Mouse (Mus musculus): ENCODE measurements at regions not wholly inside any gene's neighbourhood (a gene's known extent, or its start where the extent isn't known, plus 50 kb on each side); places are given as distances from the start of the nearest gene placed in this dataset.
"Not testable (repeated sequence)": the region's sequence is repeated elsewhere in the genome, so short reads cannot be mapped to it uniquely, and the experiment has no call there.

DNA sequence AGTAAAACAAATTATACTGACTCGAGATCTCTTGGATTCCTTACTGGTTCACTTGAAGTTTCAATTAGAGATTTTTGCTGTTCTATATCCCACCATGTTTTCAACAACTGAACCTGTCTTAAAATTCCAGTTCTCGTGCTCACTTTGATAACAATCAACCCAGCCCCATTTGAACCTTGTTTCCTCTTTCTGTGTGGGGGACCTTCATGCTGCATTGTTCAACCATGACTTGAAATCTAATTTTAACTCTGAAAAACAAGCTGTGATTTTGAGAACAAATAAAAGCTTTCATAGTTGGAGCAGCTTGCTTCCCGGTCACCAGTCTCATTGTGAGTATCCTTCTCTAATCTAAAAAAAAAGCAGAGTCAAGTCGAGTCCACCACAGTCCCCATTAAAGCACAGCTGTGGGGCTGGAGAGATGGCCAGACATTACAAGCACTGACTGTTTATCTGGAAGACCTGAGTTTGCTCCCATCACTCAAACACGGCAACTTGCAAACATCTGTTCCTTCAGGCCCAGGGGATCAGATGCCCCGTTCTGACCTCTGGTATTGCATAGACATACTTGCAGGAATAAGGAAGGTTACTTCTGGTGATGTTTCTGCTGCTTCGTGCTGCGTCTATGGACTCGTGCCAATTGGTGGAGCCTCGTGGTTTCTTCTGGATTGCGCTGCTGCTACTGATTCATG lies 251.7 kb downstream of the Diras2 start:
- intact Hi-C loops (cut with DNase I), result loop anchor here (5.0 kb wide), 2 partner anchors 258 to 348 kb away; no protein-coding TSS in a partner anchor
- no peak for DNase-seq

DNA sequence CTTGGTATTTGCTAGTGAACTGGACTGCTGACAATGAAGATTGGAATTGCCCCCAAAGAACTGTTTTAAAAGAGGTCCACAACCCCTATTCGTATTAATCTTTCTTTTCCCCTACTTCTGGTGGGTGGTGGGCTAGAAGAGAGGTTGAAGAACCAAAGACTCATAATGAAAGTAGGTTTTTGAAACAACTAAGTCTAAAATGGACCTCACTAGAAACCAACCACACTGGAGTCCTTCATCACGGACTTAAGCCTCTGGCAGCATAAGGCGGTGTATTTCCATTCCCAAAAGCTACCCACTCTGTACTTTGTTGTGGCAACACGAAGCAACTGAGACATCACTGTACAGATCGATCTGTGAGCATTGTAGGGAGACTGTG lies 251.1 kb downstream of the Diras2 start:
- no peak for DNase-seq
- intact Hi-C loops (cut with DNase I), result loop anchor here (5.0 kb wide), 2 partner anchors 257 to 347 kb away; no protein-coding TSS in a partner anchor

DNA sequence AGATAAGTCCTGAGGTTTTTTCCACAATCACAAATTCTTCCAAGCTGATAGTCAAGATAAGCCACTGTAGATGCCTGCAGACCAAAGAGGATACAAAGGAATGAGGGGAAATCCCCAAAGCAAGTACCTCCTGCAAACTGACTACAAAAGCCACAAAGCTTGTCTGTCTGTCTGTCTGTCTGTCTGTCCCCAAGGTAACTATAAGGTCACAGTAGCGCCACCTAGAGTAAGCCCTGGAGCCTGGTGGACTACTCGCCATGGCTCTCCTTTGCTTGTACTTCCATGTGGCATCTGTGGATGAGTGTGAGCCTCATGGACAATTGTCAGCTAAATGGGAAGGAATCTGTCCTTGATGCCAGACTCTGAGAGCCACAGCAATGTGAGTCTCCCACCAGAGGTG lies 249.8 kb downstream of the Diras2 start:
- intact Hi-C loops (cut with DNase I), result no loop called here
- DNase-seq, result no peak

DNA sequence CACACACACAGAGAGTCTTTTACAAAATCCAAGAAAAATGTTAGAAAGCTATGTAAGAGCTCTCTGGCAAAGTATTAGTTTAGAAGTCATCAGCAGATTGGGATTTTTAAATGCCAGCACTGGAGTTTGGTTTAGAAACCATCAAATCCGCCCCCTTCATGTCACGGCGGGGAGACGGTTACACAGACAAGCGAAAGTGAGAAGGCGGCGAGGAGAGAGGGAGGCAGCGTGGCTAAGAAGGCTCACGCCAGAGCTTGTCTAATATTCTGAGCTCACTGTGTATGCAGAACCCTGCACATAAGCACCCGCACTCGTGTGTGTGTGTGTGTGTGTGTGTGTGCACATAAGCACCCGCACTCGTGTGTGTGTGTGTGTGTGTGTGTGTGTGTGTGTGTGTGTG lies 248.6 kb downstream of the Diras2 start:
- no peak for DNase-seq
- intact Hi-C loops (cut with DNase I), result no loop called here

DNA sequence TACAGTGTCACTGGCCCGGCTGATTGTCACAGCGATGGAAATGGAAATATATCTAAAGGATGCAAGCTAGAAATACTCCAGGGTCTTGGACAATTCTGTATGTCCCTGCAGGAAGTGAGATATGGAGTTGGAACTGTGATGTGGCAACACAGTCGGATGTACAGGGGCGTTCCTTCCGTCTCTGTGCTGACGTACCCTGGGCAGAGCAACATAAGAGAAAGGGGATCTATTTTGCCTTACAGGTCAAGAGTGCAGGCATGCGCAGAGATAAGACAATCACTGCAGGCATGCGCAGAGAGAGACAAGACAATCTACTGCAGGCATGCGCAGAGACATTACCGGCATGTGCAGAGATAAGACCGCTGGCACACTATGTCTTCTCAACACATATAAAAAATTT lies 247.6 kb downstream of the Diras2 start:
- no peak for DNase-seq
- intact Hi-C loops (cut with DNase I), result no loop called here

DNA sequence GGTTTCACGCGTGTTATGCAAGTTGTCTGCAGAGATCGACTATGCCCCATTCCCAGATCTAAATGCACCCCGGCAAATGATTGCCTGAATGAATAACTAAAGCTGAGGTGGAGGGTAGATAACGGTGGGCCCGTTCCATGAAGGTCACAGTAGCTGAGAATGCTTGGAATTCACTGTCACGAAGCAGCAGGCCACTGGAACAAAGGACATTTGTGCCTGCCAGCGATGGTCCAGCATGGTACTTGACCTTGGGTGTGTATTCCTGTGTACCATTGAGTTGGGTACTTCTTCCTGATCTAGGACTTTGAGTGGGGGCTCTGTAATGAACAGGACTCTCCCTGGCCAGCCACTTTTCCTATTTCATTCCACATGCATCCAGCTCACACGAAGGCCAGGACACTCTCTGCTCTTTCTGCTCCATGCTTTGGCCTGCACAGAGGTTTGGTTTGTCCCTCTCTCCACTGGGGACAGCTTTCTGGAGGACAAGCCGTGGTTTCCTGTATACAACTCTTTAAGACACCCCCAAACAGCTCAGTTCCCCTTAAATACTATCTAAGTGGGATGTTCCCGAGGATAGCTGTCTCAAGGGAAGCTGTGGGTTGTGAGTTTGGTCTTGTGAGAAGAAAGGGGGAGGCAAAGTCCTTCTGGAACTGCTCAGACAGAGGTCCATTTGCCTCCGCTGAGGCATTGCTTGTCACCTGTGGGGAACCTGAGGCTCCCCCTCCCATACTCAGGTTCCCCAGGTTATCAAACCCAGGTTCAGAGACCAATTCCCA lies 246.9 kb downstream of the Diras2 start:
- intact Hi-C loops (cut with DNase I), result no loop called here
- no peak for DNase-seq

DNA sequence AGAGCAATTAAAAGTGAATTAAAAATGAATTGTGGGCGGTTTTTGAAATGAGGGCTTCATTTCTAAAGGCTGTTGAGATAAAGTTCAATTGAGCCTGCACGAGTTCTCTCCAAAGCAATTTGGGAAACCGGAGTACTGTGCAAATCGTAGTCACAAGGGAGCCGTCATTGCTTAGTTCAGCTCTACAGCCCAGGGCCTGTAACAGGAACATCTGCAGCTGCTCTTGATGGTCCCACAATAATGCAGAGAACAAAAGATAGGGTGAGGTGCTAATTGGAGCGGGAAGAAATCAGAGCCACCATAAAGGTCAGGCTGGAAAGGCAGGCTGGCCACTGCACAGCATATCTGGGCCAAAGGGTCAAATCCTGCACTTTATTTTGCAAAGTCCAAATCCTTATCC lies 242.7 kb downstream of the Diras2 start:
- no peak for DNase-seq
- intact Hi-C loops (cut with DNase I), result no loop called here

DNA sequence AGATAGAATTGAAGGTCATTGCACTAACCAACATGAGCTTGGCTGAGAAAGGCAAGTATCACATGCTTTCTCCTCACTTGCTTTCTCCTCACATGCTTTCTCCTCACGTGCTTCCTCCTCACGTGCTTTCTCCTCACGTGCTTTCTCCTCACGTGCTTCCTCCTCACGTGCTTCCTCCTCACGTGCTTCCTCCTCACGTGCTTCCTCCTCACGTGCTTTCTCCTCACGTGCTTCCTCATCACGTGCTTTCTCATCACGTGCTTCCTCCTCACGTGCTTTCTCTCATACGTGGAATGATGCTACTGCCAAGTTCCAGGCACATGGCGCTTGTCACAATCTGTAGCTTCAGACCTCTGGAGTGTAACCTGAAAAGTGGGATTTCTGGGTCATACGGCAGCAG lies 235.2 kb downstream of the Diras2 start:
- DNase-seq, result no peak
- intact Hi-C loops (cut with DNase I), result no loop called here

DNA sequence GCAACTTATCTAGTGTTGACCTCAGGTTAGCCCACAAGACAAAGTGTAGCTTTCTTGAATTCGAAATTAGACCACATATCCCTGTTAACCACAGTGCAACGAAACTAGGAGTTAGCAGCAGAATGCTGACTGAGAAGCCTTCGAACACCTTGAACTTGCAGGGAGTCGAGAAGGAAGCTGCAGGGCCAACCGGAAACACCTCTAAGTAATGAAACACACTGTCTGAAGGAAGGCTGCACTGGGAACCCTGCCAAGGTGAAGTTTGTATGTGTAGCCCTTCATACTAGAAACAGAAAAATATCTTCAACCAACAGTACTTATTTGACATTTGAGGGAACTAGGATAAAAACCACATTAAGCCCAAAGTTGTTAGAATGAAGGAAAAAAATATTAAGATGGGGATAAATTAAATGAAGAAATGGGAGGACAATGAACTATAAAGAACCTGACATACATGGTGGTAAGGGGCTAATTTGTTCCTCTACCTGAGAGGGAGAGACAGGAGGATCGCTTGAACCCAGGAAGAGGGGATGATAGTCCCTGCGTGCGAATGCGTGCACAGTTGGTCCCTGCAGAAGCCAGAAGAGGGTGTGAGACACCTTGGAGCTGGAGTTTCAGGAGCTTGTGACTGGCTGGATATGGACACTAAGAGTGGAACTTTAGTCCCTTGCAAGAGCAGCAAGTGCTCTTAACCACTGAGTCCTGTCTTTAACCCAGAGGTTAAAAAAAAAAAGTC lies 234.4 kb downstream of the Diras2 start:
- DNase-seq, result no peak
- intact Hi-C loops (cut with DNase I), result no loop called here

DNA sequence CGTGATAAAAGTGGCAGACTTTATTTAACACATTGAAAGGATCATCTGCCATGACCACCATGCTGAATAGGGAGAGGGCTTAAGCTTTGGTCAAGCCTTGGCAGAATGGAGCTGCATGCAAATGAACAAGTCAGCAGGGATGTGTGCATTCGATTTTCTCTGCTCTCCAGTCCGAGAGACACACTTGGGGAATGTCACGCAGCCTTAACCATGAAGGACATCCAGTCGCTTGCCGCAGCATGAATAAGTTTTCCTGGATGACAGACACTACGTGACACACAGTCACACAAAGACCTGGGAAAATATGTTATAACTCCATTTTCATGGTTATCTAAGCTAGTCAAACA lies 233.8 kb downstream of the Diras2 start:
- intact Hi-C loops (cut with DNase I), result no loop called here
- DNase-seq, result no peak

DNA sequence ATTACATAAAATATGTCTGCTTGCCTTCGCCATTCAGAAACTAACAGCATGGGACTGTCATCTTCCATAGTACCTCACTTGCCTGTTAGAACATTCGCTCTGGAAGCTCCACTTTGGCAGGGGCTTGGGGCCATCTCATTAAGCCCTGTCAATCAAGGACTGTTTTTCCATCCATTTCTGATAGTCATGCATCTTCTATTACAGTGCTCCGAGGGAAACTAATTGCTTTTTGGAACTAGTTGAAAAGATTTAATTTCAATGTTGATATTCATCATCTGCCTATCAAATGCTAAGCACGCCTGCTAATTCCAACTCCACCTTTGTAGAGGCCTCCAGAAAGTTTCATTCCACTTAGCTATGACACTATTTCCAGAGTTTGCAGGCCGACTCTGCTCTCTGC lies 232.7 kb downstream of the Diras2 start:
- intact Hi-C loops (cut with DNase I), result no loop called here
- no peak for DNase-seq

DNA sequence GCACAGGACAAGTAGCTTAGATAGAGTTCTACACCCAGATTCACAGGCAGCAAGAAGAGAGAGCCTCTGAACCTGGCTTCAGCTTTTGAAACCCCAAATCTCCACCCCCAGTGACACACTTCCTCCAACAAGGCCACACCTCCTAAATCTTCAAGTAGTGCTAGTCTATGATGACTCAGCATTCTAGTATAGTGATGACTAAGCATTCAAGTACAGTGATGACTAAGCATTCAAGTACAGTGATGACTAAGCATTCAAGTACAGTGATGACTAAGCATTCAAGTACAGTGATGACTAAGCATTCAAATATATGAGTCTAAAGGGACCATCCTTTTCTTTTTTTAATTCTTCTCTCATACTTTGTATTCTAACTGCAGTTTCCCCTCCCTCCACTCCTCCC lies 225.8 kb downstream of the Diras2 start:
- DNase-seq; intact Hi-C loops (cut with DNase I): not testable (repeated sequence)

DNA sequence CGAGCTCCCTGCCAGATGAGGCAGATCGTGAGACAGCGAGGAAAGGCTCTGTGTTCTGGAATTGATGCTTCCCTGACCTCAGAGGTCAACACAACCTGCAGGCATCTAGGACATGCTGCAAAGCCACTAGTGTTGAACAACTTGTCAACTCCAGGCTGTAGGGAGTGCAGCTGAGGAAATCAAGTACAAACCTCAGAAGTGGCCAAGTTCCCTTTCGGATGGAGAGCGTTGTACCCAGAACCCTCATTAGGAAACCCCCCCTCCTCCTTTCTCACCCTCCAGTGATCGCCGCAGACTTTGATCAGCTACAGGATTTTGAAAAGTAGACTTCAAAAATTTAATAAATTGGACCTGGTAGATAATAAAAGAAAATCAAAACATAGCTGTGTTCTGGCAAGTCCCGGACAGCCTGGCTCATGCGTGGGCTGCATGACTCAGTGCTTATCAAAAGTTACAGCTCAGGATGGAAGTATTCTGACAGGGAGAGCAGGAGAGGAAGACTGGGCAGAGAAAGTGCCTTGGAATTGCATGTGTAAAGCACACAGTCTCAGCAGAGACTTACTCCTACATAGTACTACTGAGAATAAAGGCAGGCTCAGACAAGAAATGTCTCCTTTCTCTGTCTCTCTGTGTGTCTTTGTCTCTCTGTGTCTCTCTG lies 224.2 kb downstream of the Diras2 start:
- DNase-seq, result no peak
- intact Hi-C loops (cut with DNase I), result no loop called here

DNA sequence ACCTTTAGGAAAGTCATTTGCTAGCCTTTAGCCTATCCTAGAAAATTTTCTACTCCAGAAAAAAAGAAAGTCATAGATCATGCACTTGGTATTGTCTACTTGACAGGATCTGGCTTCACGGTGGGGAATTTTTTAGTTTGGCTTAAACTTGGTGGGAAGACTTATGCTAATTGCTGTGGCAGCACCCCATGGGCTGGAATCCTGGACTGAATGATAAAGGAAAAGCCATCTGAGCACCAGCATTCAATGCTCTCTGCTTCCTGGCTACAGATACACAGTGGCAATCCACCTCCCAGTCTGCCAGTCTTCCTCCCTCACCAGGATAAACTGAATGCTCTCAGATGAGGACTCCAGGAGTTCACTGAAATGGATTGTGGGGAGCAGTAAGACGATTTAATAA lies 220.1 kb downstream of the Diras2 start:
- intact Hi-C loops (cut with DNase I), result no loop called here
- no peak for DNase-seq

DNA sequence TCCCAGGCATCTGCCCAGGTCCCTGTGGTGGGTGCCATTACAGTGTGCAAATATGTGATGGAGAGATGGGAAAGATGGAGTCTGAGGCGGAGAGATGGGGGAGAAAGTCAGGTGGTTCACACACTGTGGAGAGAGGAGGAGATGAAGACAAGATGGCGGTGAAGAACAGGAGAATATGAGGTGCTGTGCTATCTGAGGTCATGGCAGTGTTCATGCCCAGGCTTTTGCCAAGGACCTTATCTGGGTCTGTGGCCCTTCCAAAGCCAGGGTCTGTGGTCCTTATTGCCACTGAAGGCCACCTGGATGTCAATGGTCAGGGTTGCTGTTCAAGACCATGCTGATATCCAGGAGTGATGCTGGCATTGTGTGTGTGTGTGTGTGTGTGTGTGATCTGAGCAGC lies 212.8 kb downstream of the Diras2 start:
- intact Hi-C loops (cut with DNase I), result no loop called here
- no peak for DNase-seq

DNA sequence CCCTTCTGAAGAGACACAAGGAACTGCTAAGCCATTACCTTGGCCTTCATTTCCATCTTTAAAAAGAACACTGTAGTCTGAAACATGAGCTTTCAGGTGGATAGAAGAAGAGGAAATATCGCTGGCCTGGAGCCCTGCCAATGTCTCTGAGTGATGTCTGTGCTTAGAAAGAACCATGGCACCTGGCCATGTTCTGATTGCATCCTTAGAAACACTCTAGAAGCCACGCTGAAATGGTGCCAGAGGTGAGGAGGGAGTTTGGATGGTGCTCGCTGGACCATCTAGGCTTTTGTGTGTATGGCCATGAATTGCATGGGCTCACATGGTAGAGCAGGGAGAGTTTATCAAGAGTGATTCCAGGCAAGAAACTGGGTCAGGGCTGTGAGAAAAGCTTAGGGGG lies 207.4 kb downstream of the Diras2 start:
- intact Hi-C loops (cut with DNase I), result no loop called here
- DNase-seq, result no peak

DNA sequence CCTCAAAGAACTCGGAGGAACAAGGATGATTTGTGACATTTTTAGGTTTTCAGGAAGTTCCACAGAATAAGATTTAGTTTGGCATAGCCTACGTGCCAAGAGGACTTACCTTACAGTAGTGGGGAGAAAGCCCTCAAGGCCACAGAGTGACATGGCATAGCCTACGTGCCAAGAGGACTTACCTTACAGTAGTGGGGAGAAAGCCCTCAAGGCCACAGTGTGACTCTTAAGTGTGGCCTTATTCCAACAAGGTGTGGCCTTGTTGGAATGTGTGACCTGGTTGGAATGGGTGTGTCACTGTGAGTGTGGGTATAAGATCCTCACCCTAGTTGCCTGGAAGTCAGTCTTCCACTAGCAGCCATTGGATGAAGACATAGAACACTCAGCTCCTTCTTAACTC lies 206.7 kb downstream of the Diras2 start:
- intact Hi-C loops (cut with DNase I); DNase-seq: not testable (repeated sequence)

DNA sequence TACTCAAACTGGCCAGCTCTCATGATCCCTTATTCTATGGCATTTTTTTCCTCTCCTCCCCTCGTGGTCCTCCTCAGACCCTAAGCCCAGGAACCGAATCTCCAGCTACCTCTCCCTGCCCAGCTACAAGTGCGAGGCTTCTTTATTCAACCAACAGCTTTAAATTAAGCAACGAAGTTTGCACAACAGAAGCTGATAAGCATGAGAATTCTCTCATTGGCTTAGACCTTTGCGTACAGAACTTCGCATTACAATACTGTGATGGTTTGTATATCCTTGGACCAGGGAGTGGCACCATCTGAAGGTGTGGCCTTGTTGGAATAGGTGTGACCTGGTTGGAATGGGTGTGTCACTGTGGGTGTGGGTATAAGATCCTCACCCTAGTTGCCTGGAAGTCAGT lies 205.4 kb downstream of the Diras2 start:
- intact Hi-C loops (cut with DNase I); DNase-seq: not testable (repeated sequence)

DNA sequence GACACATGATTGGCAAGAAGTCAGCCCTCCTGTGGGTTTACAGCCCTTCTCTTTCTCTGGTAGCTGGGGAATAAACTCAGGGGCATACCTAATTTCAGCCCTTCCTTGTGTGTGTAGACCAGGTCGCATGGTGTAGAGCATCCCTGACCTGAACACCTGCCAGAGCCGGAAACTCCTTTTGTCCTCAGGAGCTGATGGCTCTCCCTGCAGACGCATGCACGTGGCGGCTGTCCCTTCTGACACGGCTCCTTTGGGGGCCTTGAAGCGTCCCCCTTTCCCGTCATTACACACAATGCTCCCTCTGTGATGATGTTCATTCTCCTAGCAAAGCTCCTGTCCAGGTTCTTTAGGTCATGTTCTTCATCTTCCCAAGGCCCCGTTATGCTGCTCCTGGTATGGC lies 203.3 kb downstream of the Diras2 start:
- intact Hi-C loops (cut with DNase I), result no loop called here
- no peak for DNase-seq

DNA sequence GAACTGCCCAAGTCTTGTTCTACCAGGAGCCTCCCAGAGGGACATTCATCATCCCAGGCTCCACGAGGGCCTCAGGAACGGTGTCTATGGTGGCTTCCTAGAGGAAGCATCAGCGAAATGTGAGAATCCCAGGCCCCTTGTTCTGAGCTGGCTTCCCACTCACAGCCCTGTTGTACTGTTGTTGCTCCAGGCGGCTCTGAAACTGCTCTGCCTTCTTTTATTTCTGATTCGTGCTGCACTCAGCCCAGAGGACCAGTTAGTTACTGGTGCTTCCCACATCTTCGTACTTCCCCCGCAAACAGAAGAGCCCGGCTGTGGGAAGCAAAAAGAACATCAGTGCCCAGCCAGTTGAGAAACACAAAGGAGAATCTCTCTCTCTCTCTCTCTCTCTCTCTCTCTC lies 202.3 kb downstream of the Diras2 start:
- intact Hi-C loops (cut with DNase I), result no loop called here
- DNase-seq, result no peak

DNA sequence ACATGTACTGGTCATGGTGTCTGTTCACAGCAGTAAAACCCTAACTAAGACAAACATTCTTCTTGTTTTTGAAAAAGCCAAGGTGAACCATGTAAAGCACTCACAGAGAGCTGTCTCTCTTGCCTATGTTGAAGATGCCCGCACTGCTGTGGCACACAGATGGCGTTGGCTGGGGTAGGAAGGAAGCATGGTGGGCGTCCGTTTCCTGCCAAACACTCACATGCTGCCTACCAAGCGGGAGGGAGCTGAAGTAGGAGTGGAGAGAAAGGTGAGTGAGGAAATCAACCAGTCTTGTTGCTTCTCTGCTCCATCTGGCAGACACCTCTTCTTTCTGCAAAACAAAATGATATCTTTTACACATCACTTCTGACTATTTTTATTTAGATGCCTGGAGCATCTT lies 200.0 kb downstream of the Diras2 start:
- no peak for DNase-seq
- intact Hi-C loops (cut with DNase I), result no loop called here

Measured in gastrocnemius, postnatal 36 days (tissue).